Mouse (Mus musculus) heart, adult 2 months (tissue): Measurements from ENCODE around the gene Pvrig. TPM values are rescaled to one million over a fixed set of nuclear protein-coding genes. Genes with fewer than 3 reads are reported as not detected.
"Not testable (repeated sequence)": the region's sequence is repeated elsewhere in the genome, so short reads cannot be mapped to it uniquely, and the experiment has no call there.

ENCODE experiments used
- DNase-seq, 2 experiments: peaks; one replicate each; pipeline ENCODE4 v3.0.0; 2021
- H3K27ac ChIP-seq: fragments of 200-600 bp; 2 replicates; pipeline ENCODE4 v1.8.1; 2022
- H3K27me3 ChIP-seq: fragments of 200-500 bp; 2 replicates; pipeline ENCODE4 v1.6.1; 2012; ENCODE audit warnings: mild to moderate bottlenecking, low read length, inconsistent platforms, mixed read lengths; ENCODE audit not compliant: control insufficient read depth, insufficient read depth
- H3K36me3 ChIP-seq: fragments of 200-500 bp; 2 replicates; pipeline ENCODE4 v1.6.1; 2012; ENCODE audit warnings: low read length, inconsistent platforms; ENCODE audit not compliant: control insufficient read depth, insufficient read depth
- H3K4me1 ChIP-seq: fragments of 200-500 bp; 2 replicates; pipeline ENCODE4 v1.6.1; 2011; ENCODE audit warnings: low read length; ENCODE audit not compliant: control insufficient read depth, insufficient read depth
- H3K4me3 ChIP-seq: fragments of 200-600 bp; 2 replicates; pipeline ENCODE4 v1.8.1; 2022
- H3K79me2 ChIP-seq: fragments of 200-500 bp; replicated peaks from 2 replicates; pipeline ENCODE4 v1.6.1; 2012; ENCODE audit warnings: mild to moderate bottlenecking, inconsistent platforms, low read length, moderate library complexity, mixed read lengths; ENCODE audit not compliant: control insufficient read depth, insufficient read depth
- H3K9ac ChIP-seq: fragments of 200-500 bp; 2 replicates; pipeline ENCODE4 v1.6.1; 2012; ENCODE audit warnings: low read depth, mild to moderate bottlenecking, control low read depth, inconsistent platforms, low read length, mixed read lengths
- CTCF ChIP-seq: fragments of 200-600 bp; IDR thresholded peaks from 2 replicates; pipeline ENCODE4 v1.8.1; 2022; ENCODE audit warnings: antibody characterized with exemption, mild to moderate bottlenecking, moderate library complexity
- EP300 ChIP-seq: fragments of 200-500 bp; IDR thresholded peaks from 2 replicates; pipeline ENCODE4 v1.6.1; 2011; ENCODE audit warnings: low read depth, low read length, control low read depth; ENCODE audit not compliant: insufficient read depth
- POLR2A ChIP-seq: fragments of 200-500 bp; IDR thresholded peaks from 2 replicates; pipeline ENCODE4 v1.6.1; 2011; ENCODE audit warnings: mild to moderate bottlenecking, low read depth, low read length, control low read depth; ENCODE audit not compliant: insufficient read depth
- WGBS: fragments of 180-500 bp; shearing (Covaris S2); methylation state at CpG from one replicate; pipeline ENCODE4 v1.1.7; 2018; 5-methylcytosine and 5-hydroxymethylcytosine counted together
- intact Hi-C: fragments of 180-260 bp; cut with DNase I; formaldehyde crosslinking; loops from one replicate; pipeline ENCODE4 v1.15.1; 2025
- long read RNA-seq: library from polyadenylated mRNA; stranded (forward); transcript quantifications from one replicate; pipeline ENCODE4 v2.0.0, GENCODE M21; 2021
- polyA plus RNA-seq: library from polyadenylated mRNA; depleted of rRNA; stranded (reverse); fragments of >200 nt; gene quantifications from 2 replicates; pipeline ENCODE4 v1.2.3, GENCODE M21; 2012; rRNA removed
- total RNA-seq, 2 experiments: library from RNA; stranded (reverse); gene quantifications; 2 replicates each; pipeline ENCODE4 v1.2.3; 2021

Gene Pvrig
- under 1 TPM; 0.31 to 0.41 TPM for total RNA-seq
- polyA plus RNA-seq, result 0.14 and 0.15 TPM in 2 replicates
- long read RNA-seq, result 0 reads

- Histone ChIP-seq H3K79me2 (no peaks in the 10 kb centered on the region), H3K27me3 (no peaks in the 10 kb centered on the region), H3K36me3 (no peaks in the 10 kb centered on the region), H3K4me3 (no peak within 1 kb of the TSS), H3K4me1 (no peaks in the 10 kb centered on the region), H3K27ac (no peak within 1 kb of the TSS), H3K9ac (no peak within 1 kb of the TSS)
- 67% methylated on average over 2 of the region's 2 CpGs for WGBS
- intact Hi-C loops, result no loop called here
- no peak for DNase-seq
- no peak for TF ChIP-seq POLR2A
- no peak for TF ChIP-seq EP300
- TF ChIP-seq CTCF, result no peak
Measured at GRCm38 (mm10) chr5:138341661-138342060, at the start of gene Pvrig. TSS of gene Pvrig (plus strand) at chr5:138341961.

GRCm38 (mm10) chr5:138294158-138294557, 47.6 kb upstream of the Pvrig start:
- no peaks in the 10 kb centered on the region for H3K4me1 ChIP-seq

GRCm38 (mm10) chr5:138299613-138300012, 42.1 kb upstream of the Pvrig start:
- intact Hi-C loops, result no loop called here
- 74% methylated on average over 2 of the region's 2 CpGs for WGBS
- DNase-seq, result no peak

More at GRCm38 (mm10) chr5:138294158-138294557, 47.6 kb upstream of the Pvrig start:
- Histone ChIP-seq H3K9ac (no peak overlapping the region), H3K27me3 (no peaks in the 10 kb centered on the region), H3K36me3 (no peaks in the 10 kb centered on the region), H3K27ac (no peak overlapping the region), H3K79me2 (no peaks in the 10 kb centered on the region), H3K4me3 (no peak overlapping the region)
- intact Hi-C loops, result no loop called here
- TF ChIP-seq POLR2A (no peak), CTCF (no peak), EP300 (no peak)
- DNase-seq, result no peak

GRCm38 (mm10) chr5:138312795-138313194, 29.0 kb upstream of the Pvrig start:
- H3K4me3 ChIP-seq, result no peak overlapping the region
- H3K79me2 ChIP-seq, result no peaks in the 10 kb centered on the region
- H3K4me1 ChIP-seq, result no peaks in the 10 kb centered on the region
- H3K27me3 ChIP-seq, result no peaks in the 10 kb centered on the region
- TF ChIP-seq EP300 (no peak), CTCF (no peak), POLR2A (no peak)
- no peak overlapping the region for H3K9ac ChIP-seq
- no peak for DNase-seq
- intact Hi-C loops, result no loop called here
- no peak overlapping the region for H3K27ac ChIP-seq
- H3K36me3 ChIP-seq, result no peaks in the 10 kb centered on the region
- WGBS, result 83% methylated on average over 3 of the region's 3 CpGs

More at GRCm38 (mm10) chr5:138299613-138300012, 42.1 kb upstream of the Pvrig start:
- Histone ChIP-seq H3K27me3 (no peaks in the 10 kb centered on the region), H3K9ac (no peak overlapping the region), H3K4me3 (no peak overlapping the region), H3K4me1 (no peaks in the 10 kb centered on the region), H3K36me3 (no peaks in the 10 kb centered on the region), H3K79me2 (no peaks in the 10 kb centered on the region), H3K27ac (no peak overlapping the region)
- TF ChIP-seq CTCF, result no peak
- no peak for TF ChIP-seq EP300
- no peak for TF ChIP-seq POLR2A

GRCm38 (mm10) chr5:138343216-138343615, 1.5 kb downstream of the Pvrig start:
- intact Hi-C loops, result no loop called here
- TF ChIP-seq CTCF (no peak), POLR2A (no peak), EP300 (no peak)

GRCm38 (mm10) chr5:138363208-138363607, 21.4 kb downstream of the Pvrig start:
- intact Hi-C loops, H3K27ac ChIP-seq, H3K9ac ChIP-seq, H3K4me3 ChIP-seq, H3K79me2 ChIP-seq, H3K27me3 ChIP-seq, H3K4me1 ChIP-seq, H3K36me3 ChIP-seq, DNase-seq: not testable (repeated sequence)
- 51% methylated on average over 6 of the region's 7 CpGs for WGBS

More at GRCm38 (mm10) chr5:138343216-138343615, 1.5 kb downstream of the Pvrig start:
- WGBS, result 88% methylated on average over 3 of the region's 3 CpGs
- no peak overlapping the region for H3K9ac ChIP-seq
- no peak overlapping the region for H3K27ac ChIP-seq
- no peak overlapping the region for H3K4me3 ChIP-seq
- H3K79me2 ChIP-seq, result no peaks in the 10 kb centered on the region
- DNase-seq, result no peak
- no peaks in the 10 kb centered on the region for H3K4me1 ChIP-seq
- no peaks in the 10 kb centered on the region for H3K36me3 ChIP-seq
- H3K27me3 ChIP-seq, result no peaks in the 10 kb centered on the region

- H3K4me1 ChIP-seq, H3K27me3 ChIP-seq, DNase-seq, intact Hi-C loops, H3K9ac ChIP-seq, H3K27ac ChIP-seq, H3K36me3 ChIP-seq, H3K79me2 ChIP-seq, H3K4me3 ChIP-seq: not testable (repeated sequence)
- 87% methylated on average over 10 of the region's 10 CpGs for WGBS
Measured at GRCm38 (mm10) chr5:138365347-138365746, 23.6 kb downstream of the Pvrig start.

Other genes starting within 250 kb of the Pvrig start
- 10 to 100 TPM; 10.1 to 11.7 TPM for gene Zscan21, start 225.1 kb upstream of the Pvrig start, total RNA-seq
- gene Zscan21, start 225.1 kb upstream of the Pvrig start, polyA plus RNA-seq, result 5.9 and 9.4 TPM in 2 replicates
- gene Zfp113, start 186.2 kb upstream of the Pvrig start, total RNA-seq, result 1 to 10 TPM; 8.1 to 8.8 TPM
- gene Zfp113, start 186.2 kb upstream of the Pvrig start, polyA plus RNA-seq, result 2.1 and 2.3 TPM in 2 replicates
- 100 to 1,000 TPM; 121 to 135 TPM for gene Cops6, start 180.9 kb upstream of the Pvrig start, total RNA-seq
- 116 and 149 TPM in 2 replicates for gene Cops6, start 180.9 kb upstream of the Pvrig start, polyA plus RNA-seq
- gene Ap4m1, start 170.0 kb upstream of the Pvrig start, total RNA-seq, result 1 to 10 TPM; 7.3 to 7.5 TPM
- gene Ap4m1, start 170.0 kb upstream of the Pvrig start, polyA plus RNA-seq, result 15.2 and 16.3 TPM in 2 replicates
- 1 to 10 TPM; 8.8 to 9.6 TPM for gene Mcm7, start 169.5 kb upstream of the Pvrig start, total RNA-seq
- 8.5 and 9.8 TPM in 2 replicates for gene Mcm7, start 169.5 kb upstream of the Pvrig start, polyA plus RNA-seq
- gene Taf6, start 154.5 kb upstream of the Pvrig start, total RNA-seq, result 10 to 100 TPM; 32.1 to 36.5 TPM
- gene Taf6, start 154.5 kb upstream of the Pvrig start, polyA plus RNA-seq, result 56.7 and 67.5 TPM in 2 replicates
- gene Cnpy4, start 154.5 kb upstream of the Pvrig start, total RNA-seq, result 1 to 10 TPM; 5.9 to 7.2 TPM
- gene Cnpy4, start 154.5 kb upstream of the Pvrig start, polyA plus RNA-seq, result 2.2 and 4.1 TPM in 2 replicates
- gene Mblac1, start 147.6 kb upstream of the Pvrig start, total RNA-seq, result 1 to 10 TPM; 2.3 to 3.5 TPM
- 1.6 and 1.7 TPM in 2 replicates for gene Mblac1, start 147.6 kb upstream of the Pvrig start, polyA plus RNA-seq
- 1 to 10 TPM in 1 of 2 experiments, under 1 TPM in 1; 0.98 to 1.2 TPM for gene Nxpe5, start 116.1 kb upstream of the Pvrig start, total RNA-seq
- 0.10 and 0.26 TPM in 2 replicates for gene Nxpe5, start 116.1 kb upstream of the Pvrig start, polyA plus RNA-seq
- 10 to 100 TPM; 45.5 to 54.3 TPM for gene Lamtor4, start 86.5 kb upstream of the Pvrig start, total RNA-seq
- 151 and 163 TPM in 2 replicates for gene Lamtor4, start 86.5 kb upstream of the Pvrig start, polyA plus RNA-seq
- gene BC037034, start 77.9 kb upstream of the Pvrig start, total RNA-seq, result 1 to 10 TPM; 3.7 to 4.0 TPM
- 10.4 and 15.2 TPM in 2 replicates for gene BC037034, start 77.9 kb upstream of the Pvrig start, polyA plus RNA-seq
- under 1 TPM; 0.23 to 0.30 TPM for gene Gal3st4, start 69.1 kb upstream of the Pvrig start, total RNA-seq
- 0.29 and 0.70 TPM in 2 replicates for gene Gal3st4, start 69.1 kb upstream of the Pvrig start, polyA plus RNA-seq
- gene Gm43720, start 62.0 kb upstream of the Pvrig start, total RNA-seq, result not detected
- not detected in 2 replicates for gene Gm43720, start 62.0 kb upstream of the Pvrig start, polyA plus RNA-seq
- under 1 TPM; 0.09 to 0.39 TPM for gene Gpc2, start 62.0 kb upstream of the Pvrig start, total RNA-seq
- 1.8 and 1.9 TPM in 2 replicates for gene Gpc2, start 62.0 kb upstream of the Pvrig start, polyA plus RNA-seq
- gene Stag3, start 61.7 kb upstream of the Pvrig start, total RNA-seq, result not detected
- gene Stag3, start 61.7 kb upstream of the Pvrig start, polyA plus RNA-seq, result 0.29 and 0.98 TPM in 2 replicates
- gene Zfp157, start 99.5 kb downstream of the Pvrig start, total RNA-seq, result 1 to 10 TPM; 3.5 to 4.5 TPM
- gene Zfp157, start 99.5 kb downstream of the Pvrig start, polyA plus RNA-seq, result 1.9 and 5.5 TPM in 2 replicates
- not detected for gene 1700123K08Rik, start 222.8 kb downstream of the Pvrig start, total RNA-seq
- 0.20 TPM in 1 of 2 replicates, not detected in the other for gene 1700123K08Rik, start 222.8 kb downstream of the Pvrig start, polyA plus RNA-seq